Mouse (Mus musculus): Measurements from ENCODE around the gene Tcf12. TPM values are rescaled to one million over a fixed set of nuclear protein-coding genes. Genes with fewer than 3 reads are reported as not detected.

The Tcf12 gene
- polyA plus RNA-seq, 1 experiment from 2014 or later = 43.6 TPM

Small RNAs within 50 kb of the gene (microRNA-seq; reads per million reads assigned to microRNA genes)
- not detected for gene Gm27450

Other genes starting within 250 kb of the Tcf12 start
- 38.6 and 44.3 TPM in 2 replicates for gene Zfp280d, start 163.0 kb upstream of the Tcf12 start, polyA plus RNA-seq (2015; fragmentation: Nextera tagmentation; extraction: Ambion mirVana)